Mouse (Mus musculus): ENCODE results near the gene Celf2. TPM values are rescaled to one million over a fixed set of nuclear protein-coding genes. Genes with fewer than 3 reads are reported as not detected.

Celf2 gene
- polyA plus RNA-seq, 1 experiment from 2014 or later, result 97.4 TPM

DNA sequence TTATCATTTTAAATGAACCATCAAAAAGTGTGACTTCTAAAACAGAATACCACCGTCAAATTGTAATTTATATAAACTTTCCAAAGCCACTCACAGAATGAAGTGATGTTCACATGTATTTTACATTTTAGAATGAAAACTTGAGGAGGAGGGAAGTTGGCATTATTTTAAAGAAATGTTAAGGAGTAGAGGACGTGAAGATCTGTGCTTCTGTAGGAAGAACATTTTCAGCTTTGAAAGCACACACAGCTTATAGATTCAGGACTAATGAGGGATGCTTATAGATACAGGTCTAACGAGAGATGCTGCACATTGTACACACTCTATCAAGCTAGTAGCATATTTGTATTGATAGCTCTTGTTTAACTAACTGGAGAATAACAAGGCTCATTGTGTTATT lies 254.0 kb downstream of the Celf2 start:
- 64% methylated on average over 3 of the region's 3 CpGs for WGBS
- Histone ChIP-seq H3K27ac (no peak overlapping the region), H3K4me2 (no peak overlapping the region), H3K36me3 (no peaks in the 10 kb centered on the region), H3K9me3 (no peaks in the 10 kb centered on the region), H3K4me1 (no peaks in the 10 kb centered on the region), H3K27me3 (no peaks in the 10 kb centered on the region), H3K4me3 (no peak overlapping the region), H3K9ac (no peak overlapping the region)
- no peak for ATAC-seq (ENCODE audit: borderline replicate concordance, extremely low read depth, low FRiP score, low TSS enrichment)

DNA sequence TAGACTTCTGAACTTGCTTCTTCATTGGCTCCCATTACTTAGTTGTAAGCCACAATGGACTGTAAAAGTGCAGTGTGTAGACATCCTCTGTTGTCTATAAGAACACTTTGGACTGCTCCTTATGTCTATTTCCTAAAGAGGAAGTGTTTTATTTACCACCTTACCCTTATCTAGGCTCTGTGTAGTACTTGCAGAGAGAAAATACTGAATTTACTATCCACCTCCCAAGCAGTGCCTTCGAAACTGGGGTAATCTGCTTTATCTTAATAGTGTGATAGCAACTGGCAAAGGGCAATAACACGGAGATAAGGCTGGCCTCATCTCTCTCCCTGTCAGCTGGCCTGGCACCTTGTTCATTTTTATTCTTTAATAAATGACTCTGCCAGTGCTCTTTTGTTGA lies 259.0 kb downstream of the Celf2 start:
- ATAC-seq (ENCODE audit: borderline replicate concordance, extremely low read depth, low FRiP score, low TSS enrichment), result no peak
- Histone ChIP-seq H3K4me2 (no peak overlapping the region), H3K27ac (no peak overlapping the region), H3K9me3 (no peaks in the 10 kb centered on the region), H3K4me1 (peaks cover 6% of the 10 kb centered on the region; the same call in 1 of the 2 replicates), H3K27me3 (no peaks in the 10 kb centered on the region), H3K9ac (no peak overlapping the region), H3K36me3 (no peaks in the 10 kb centered on the region), H3K4me3 (no peak overlapping the region)
- WGBS, result 37% methylated on average over 2 of the region's 2 CpGs

DNA sequence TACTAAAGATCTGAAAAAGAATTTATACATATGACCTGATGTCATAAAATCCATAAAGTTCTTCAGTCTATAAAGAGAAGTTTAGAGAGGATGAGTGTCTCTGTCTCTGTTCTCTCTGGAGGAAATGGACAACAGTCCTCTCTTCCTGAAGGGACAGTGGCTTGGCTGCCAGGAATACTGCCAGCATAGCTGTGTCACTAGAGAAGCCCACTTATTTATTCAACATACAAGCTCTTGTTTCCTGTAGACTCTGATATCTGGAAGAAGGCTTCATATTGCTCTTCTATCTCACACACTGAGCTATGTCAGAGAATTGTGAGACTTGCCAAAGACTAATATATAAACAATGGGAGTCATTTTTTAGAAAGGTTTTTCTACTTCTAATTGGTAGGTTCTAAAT lies 260.4 kb downstream of the Celf2 start:
- Histone ChIP-seq H3K4me1 (peaks cover 6% of the 10 kb centered on the region; the same call in 1 of the 2 replicates), H3K27ac (no peak overlapping the region), H3K36me3 (no peaks in the 10 kb centered on the region), H3K4me3 (no peak overlapping the region), H3K4me2 (no peak overlapping the region), H3K27me3 (no peaks in the 10 kb centered on the region), H3K9ac (no peak overlapping the region), H3K9me3 (no peaks in the 10 kb centered on the region)
- ATAC-seq (ENCODE audit: borderline replicate concordance, extremely low read depth, low FRiP score, low TSS enrichment), result no peak

DNA sequence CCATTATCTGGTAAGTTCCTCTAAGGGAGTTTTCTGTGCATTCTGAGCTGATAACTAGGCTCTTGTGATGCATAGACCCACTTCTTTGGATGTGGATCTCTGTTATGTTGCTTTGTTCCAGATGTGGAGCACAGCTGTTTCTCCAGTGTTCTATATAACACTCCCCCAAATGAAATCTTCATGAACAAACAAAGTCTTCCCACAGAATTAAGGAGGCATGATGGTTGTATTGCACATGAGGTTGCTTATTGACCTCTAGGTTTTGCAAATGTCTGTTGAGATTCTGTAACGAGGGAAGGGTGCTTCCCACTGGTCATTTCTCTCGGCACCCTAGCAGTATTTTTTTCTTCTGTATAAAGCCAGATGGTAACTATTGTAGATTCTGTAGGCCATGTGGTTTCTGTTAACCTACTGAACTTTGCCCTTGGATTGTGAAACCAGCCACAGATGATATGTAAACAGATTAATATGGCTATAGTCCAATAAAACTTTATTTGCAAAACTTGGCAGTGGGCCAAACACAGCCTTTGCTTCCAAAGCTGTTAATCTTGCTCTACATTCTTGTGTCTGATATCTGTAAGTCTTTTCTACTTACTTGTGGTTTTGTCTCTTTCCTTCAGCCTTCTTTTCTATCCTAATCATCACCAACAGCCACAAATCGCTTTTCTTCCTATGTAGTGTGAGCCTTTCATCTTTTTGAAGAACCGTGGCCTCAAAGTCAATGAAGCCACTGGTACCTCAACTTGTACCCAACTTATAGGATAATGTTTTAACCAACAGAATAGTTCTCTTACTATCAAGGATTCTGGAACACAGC lies 263.2 kb downstream of the Celf2 start:
- Histone ChIP-seq H3K27ac (peak overlapping the region; percentile 60), H3K4me1 (peaks cover 6% of the 10 kb centered on the region; the same call in 1 of the 2 replicates), H3K4me2 (no peak overlapping the region), H3K9me3 (no peaks in the 10 kb centered on the region), H3K4me3 (no peak overlapping the region), H3K36me3 (no peaks in the 10 kb centered on the region), H3K9ac (no peak overlapping the region), H3K27me3 (no peaks in the 10 kb centered on the region)
- peak; percentile 88 for ATAC-seq (ENCODE audit: borderline replicate concordance, extremely low read depth, low FRiP score, low TSS enrichment)
- 30% methylated on average over 4 of the region's 4 CpGs for WGBS

DNA sequence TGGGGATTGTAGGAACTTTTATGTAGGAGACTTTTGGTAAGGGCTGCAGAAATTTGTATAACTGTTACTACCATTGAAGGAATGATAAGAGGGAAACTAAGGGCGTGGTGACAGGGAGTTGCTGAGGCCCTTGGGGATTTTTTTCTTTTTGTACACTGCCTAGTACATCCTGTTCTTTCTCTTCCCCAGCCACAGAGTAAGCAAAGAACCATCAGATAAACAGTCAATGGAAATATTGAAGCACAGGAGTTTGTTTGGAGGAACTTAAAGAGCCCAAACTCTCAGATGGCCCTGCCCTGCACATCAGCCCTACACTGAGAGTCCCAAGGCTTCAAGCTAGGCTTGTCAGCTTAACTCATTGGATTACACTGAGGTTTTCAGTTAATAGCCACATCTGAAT lies 267.2 kb downstream of the Celf2 start:
- Histone ChIP-seq H3K27me3 (no peaks in the 10 kb centered on the region), H3K9me3 (no peaks in the 10 kb centered on the region), H3K4me3 (no peak overlapping the region), H3K9ac (no peak overlapping the region), H3K4me2 (no peak overlapping the region), H3K4me1 (peaks cover 6% of the 10 kb centered on the region; the same call in 1 of the 2 replicates), H3K27ac (no peak overlapping the region), H3K36me3 (no peaks in the 10 kb centered on the region)
- no peak for ATAC-seq (ENCODE audit: borderline replicate concordance, extremely low read depth, low FRiP score, low TSS enrichment)
- 58% methylated on average over 1 of the region's 1 CpGs for WGBS

DNA sequence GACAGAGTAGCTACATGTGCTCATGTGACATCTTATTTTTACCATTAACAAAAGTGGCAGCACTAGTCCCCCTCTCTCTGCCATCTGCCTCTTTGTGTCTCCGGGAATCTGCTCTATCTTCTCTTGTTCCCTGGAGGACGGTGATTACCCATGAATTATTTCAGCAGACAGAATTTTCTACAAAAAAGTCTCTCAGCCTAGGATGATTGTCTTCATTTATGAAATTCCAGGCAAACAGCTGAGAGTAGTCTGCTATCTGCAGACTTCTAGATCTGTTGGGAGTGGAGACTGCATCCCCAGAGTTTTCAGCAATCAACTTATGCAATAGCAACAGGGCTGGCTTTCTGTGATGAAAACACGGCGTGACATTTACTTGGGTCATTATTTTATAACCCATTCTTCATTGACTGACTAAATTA lies 267.8 kb downstream of the Celf2 start:
- no peak for ATAC-seq (ENCODE audit: borderline replicate concordance, extremely low read depth, low FRiP score, low TSS enrichment)
- Histone ChIP-seq H3K27ac (0 out of 2 replicates have a peak overlapping the region, but pooled peaks have one; percentile 12), H3K4me1 (peaks cover 6% of the 10 kb centered on the region; the same call in 1 of the 2 replicates), H3K27me3 (no peaks in the 10 kb centered on the region), H3K36me3 (no peaks in the 10 kb centered on the region), H3K4me3 (no peak overlapping the region), H3K4me2 (no peak overlapping the region), H3K9ac (no peak overlapping the region), H3K9me3 (no peaks in the 10 kb centered on the region)
- WGBS, result 56% methylated on average over 4 of the region's 4 CpGs

DNA sequence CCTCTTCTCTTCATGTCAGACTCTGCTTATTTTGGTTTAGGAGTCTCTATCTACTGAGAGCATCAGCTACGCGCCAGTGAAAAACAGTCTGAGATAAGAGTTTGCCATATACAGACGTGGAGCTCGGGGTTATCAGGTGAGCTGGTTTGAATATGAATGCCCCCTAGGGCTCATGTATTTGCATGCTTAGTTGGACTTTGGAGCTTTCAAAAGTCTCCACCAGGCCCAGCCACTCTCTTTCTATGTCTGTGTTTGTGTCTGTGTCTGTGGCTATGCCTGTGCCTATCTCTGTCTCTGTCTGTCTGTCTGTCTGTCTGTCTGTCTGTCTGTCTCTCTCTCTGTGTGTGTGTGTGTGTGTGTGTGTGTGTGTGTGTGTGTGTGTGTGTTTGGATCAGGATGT lies 272.1 kb downstream of the Celf2 start:
- ATAC-seq (ENCODE audit: borderline replicate concordance, extremely low read depth, low FRiP score, low TSS enrichment), result no peak
- H3K4me2 ChIP-seq, result no peak overlapping the region
- H3K4me1 ChIP-seq, result no peaks in the 10 kb centered on the region
- H3K27me3 ChIP-seq, result no peaks in the 10 kb centered on the region
- no peaks in the 10 kb centered on the region for H3K36me3 ChIP-seq
- 53% methylated on average over 4 of the region's 4 CpGs for WGBS
- H3K4me3 ChIP-seq, result no peak overlapping the region
- H3K9me3 ChIP-seq, result no peaks in the 10 kb centered on the region
- H3K9ac ChIP-seq, result no peak overlapping the region
- no peak overlapping the region for H3K27ac ChIP-seq

DNA sequence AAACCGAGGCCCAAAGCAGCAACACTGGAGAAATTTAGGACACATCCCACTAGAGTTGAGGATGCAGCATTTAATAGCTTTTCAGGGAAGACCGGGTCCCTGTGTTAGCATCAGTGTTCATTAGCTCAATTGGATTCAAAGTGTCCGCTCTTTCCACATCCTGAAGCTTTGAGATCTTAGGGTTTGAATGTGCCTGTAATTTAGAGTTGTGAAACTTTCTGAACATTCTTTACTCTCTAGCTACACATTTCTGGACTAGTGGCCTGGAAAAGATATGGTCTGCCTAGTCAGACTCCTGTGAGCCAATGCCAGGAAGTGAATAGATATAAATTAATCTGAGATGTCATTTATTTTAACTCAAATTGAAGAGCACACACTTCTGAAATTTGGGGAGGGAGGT lies 272.9 kb downstream of the Celf2 start:
- Histone ChIP-seq H3K36me3 (no peaks in the 10 kb centered on the region), H3K4me3 (no peak overlapping the region), H3K9me3 (no peaks in the 10 kb centered on the region), H3K27ac (no peak overlapping the region), H3K9ac (no peak overlapping the region), H3K4me2 (no peak overlapping the region), H3K4me1 (no peaks in the 10 kb centered on the region), H3K27me3 (no peaks in the 10 kb centered on the region)
- no peak for ATAC-seq (ENCODE audit: borderline replicate concordance, extremely low read depth, low FRiP score, low TSS enrichment)
- 87% methylated on average over 3 of the region's 3 CpGs for WGBS

DNA sequence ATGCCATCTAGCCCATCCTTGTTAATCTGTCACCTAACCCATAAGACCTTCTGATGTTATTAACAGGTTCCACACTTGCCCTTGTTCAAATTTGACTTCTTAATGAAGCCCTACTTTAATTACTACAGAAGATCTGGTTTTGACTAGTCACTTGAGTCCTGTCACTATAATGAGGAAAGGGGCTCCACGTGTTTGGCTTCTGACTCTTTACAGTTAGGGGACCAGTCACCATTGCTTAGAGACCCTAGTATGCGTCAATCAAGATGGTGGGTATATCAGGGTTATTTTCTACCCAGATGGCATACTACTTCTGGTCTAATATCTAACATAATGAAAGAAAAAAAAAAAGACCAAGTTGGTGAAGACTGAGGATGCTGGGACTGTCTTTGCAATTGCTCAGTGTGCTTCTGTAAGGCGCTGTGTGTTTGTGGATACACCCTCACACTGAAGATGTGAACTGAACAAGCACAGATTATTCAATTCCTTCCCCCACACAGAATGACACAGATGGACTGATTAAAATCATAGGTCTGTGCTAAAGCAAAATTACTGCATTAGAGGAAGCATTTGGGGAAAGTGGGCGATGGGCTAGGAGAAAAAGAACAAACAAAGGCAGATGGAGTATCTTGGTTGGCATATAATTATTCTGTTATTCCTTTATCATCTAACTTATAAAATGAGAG lies 274.2 kb downstream of the Celf2 start:
- WGBS, result 87% methylated on average over 4 of the region's 4 CpGs
- no peak overlapping the region for H3K4me3 ChIP-seq

DNA sequence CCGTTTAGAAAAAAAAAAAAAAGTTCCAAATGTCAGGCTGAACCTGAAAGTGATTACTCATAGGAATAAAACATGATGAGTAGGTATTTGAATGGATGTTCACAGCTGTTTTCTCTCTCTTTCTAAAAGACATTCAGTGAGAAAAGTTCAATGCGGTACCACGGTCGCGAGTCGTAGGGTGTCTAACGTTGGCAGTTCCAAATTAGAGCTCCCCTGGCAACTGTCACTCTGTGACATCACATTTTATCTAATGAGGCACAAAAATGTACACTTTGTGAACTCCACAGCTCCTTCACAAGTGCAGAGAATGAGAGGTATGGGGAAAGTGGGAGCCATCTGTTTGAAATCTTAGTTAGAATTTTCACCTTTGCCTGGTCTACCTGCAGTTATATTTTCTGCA lies 274.8 kb downstream of the Celf2 start:
- ATAC-seq (ENCODE audit: borderline replicate concordance, extremely low read depth, low FRiP score, low TSS enrichment), result no peak
- H3K36me3 ChIP-seq, result no peaks in the 10 kb centered on the region
- H3K4me3 ChIP-seq, result no peak overlapping the region
- no peak overlapping the region for H3K4me2 ChIP-seq
- H3K9ac ChIP-seq, result no peak overlapping the region
- no peaks in the 10 kb centered on the region for H3K27me3 ChIP-seq
- H3K9me3 ChIP-seq, result no peaks in the 10 kb centered on the region
- no peaks in the 10 kb centered on the region for H3K4me1 ChIP-seq
- WGBS, result 80% methylated on average over 7 of the region's 7 CpGs
- no peak overlapping the region for H3K27ac ChIP-seq

More for the DNA sequence above, 274.2 kb downstream of the Celf2 start:
- H3K4me2 ChIP-seq, result no peak overlapping the region
- H3K9ac ChIP-seq, result no peak overlapping the region
- H3K27me3 ChIP-seq, result no peaks in the 10 kb centered on the region
- no peaks in the 10 kb centered on the region for H3K36me3 ChIP-seq
- no peak for ATAC-seq (ENCODE audit: borderline replicate concordance, extremely low read depth, low FRiP score, low TSS enrichment)
- H3K4me1 ChIP-seq, result no peaks in the 10 kb centered on the region
- H3K9me3 ChIP-seq, result no peaks in the 10 kb centered on the region
- no peak overlapping the region for H3K27ac ChIP-seq

DNA sequence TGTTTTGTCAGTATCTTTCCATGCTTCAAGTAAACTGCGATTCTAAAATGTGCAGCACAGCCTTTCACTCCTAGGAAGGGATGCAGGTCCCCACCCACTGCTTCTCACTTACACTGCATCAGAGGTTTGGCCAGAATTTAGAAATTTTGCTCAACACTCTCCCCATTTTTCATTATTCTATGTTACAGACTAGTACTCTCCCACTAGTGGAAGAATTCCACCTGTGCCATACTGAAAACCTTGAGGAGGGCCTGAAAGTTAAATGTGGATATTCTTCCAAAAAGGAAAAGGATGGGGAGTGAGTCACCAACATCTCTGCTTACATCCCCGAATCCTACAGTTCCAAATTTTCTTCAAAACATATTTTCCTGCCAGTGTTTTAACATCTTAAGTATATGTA lies 276.0 kb downstream of the Celf2 start:
- H3K27me3 ChIP-seq, result no peaks in the 10 kb centered on the region
- no peaks in the 10 kb centered on the region for H3K9me3 ChIP-seq
- no peak overlapping the region for H3K9ac ChIP-seq
- no peak overlapping the region for H3K4me3 ChIP-seq
- no peaks in the 10 kb centered on the region for H3K36me3 ChIP-seq
- no peak overlapping the region for H3K4me2 ChIP-seq
- no peak overlapping the region for H3K27ac ChIP-seq
- 85% methylated on average over 2 of the region's 2 CpGs for WGBS
- ATAC-seq (ENCODE audit: borderline replicate concordance, extremely low read depth, low FRiP score, low TSS enrichment), result no peak
- no peaks in the 10 kb centered on the region for H3K4me1 ChIP-seq

- Histone ChIP-seq H3K9me3 (no peaks in the 10 kb centered on the region), H3K36me3 (no peaks in the 10 kb centered on the region), H3K27me3 (no peaks in the 10 kb centered on the region), H3K4me1 (no peaks in the 10 kb centered on the region), H3K4me2 (no peak overlapping the region), H3K27ac (no peak overlapping the region), H3K4me3 (no peak overlapping the region), H3K9ac (no peak overlapping the region)
- 80% methylated on average over 7 of the region's 7 CpGs for WGBS
- no peak for ATAC-seq (ENCODE audit: borderline replicate concordance, extremely low read depth, low FRiP score, low TSS enrichment)
Observed at GRCm38 (mm10) chr2:7226785-7227184, 282.6 kb downstream of the Celf2 start.
